Mouse (Mus musculus) gastrocnemius, postnatal 4 days (tissue): ENCODE data around the gene Ppp1r36. TPM values are rescaled to one million over a fixed set of nuclear protein-coding genes. Genes with fewer than 3 reads are reported as not detected.

Experiments
- DNase-seq, 2 experiments: peaks; one replicate each; pipeline ENCODE4 v3.0.0; 2021 to 2022; ENCODE audit warnings: low spot score in 2 of 2, mixed read lengths in 2 of 2
- total RNA-seq, 2 experiments: library from RNA; stranded (reverse); gene quantifications; 2 replicates each; pipeline ENCODE4 v1.2.3; 2021

Ppp1r36 gene
- total RNA-seq, 2 experiments from 2014 or later = 0.44 TPM; not detected in 1

DNA sequence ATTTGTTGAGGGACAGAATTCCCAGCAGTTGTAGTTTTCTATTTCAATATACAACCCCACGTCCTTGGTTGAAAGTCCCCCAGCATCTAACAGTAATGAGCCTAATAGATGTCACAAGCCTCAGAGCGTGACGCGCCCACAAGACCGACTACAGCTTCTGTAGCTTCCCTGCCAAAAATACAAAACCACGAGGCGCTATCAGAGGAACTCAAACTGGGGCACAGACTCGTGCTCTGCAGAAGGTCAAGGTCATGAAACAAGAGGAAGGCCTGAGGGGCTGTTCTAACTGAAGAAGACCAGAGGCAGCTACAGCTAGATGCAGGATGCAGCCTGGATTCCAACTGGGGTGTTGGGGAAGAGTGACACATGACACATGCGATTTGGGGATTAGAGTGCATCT lies 69.6 kb downstream of the Ppp1r36 start:
- DNase-seq = no peak

Other genes with a start within 250 kb of the Ppp1r36 start
- gene Esr2, start 240.3 kb upstream of the Ppp1r36 start, total RNA-seq = under 1 TPM; 0.10 to 0.34 TPM
- gene Tex21, start 170.8 kb upstream of the Ppp1r36 start, total RNA-seq = not detected
- 10 to 100 TPM; 22.9 to 25.5 TPM for gene Mthfd1, start 162.2 kb upstream of the Ppp1r36 start, total RNA-seq
- 1 to 10 TPM; 1.6 to 1.7 TPM for gene Akap5, start 92.6 kb upstream of the Ppp1r36 start, total RNA-seq
- gene Zbtb25, start 47.9 kb upstream of the Ppp1r36 start, total RNA-seq = 10 to 100 TPM; 13.6 to 19.7 TPM
- gene Zbtb1, start 47.3 kb upstream of the Ppp1r36 start, total RNA-seq = 1 to 10 TPM; 7.0 to 8.8 TPM
- 1 to 10 TPM; 6.0 to 6.7 TPM for gene Hspa2, start 13.4 kb upstream of the Ppp1r36 start, total RNA-seq
- 10 to 100 TPM; 23.2 to 27.6 TPM for gene Plekhg3, start 113.4 kb downstream of the Ppp1r36 start, total RNA-seq